Mouse (Mus musculus): ENCODE data around the gene Klhl13. TPM values are rescaled to one million over a fixed set of nuclear protein-coding genes. Genes with fewer than 3 reads are reported as not detected.

Gene Klhl13
- total RNA-seq (2022) = 10 to 100 TPM; 18.6 to 25.8 (median 22.7) TPM

DNA sequence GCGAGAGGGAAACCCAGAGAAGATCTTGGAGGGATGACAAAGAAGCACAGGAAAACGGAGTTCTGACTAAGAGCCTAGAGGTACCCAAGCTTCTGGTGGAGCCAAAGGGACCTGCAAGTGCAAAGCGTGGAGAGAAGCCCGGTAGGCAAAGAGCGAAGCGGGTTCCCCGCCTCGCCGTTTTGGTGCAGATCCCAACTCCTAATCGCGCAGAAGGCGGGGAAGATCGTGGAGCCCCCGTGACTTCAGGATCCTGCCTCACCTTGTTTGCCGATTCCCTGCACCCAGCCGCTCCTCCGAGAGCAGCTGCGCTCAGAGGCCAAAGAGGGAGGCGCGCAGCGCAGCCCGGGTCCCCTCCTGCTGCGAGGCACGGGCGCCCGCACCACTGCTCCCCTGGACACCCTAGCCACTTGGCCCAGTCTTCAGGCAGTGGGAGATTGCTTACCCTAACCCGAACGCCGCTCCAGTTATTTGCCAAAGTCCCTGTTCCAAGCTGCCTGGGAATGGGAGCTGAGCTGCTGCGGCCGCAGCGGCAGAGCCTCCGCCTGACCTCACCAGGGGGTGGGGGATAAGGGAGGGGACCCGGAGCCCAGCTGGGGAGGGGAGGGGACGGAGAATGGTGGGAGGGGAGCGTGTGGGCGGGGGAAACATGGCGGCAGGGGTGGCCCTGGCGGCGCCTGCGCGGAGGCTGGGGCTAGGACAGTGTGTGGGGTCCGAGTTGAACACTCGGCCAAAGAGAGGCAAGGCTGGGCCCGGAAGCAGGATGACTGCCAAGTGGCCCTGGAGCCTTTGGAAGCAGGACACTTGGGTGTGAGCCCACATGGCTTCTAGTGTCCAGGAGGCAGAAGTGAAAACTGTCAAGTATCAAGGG lies at the start of gene Klhl13:
TSS of gene Klhl13 (minus strand) at position 569 of the 868 bp plus-strand sequence.
- DNase-seq = peak; percentile 28

DNA sequence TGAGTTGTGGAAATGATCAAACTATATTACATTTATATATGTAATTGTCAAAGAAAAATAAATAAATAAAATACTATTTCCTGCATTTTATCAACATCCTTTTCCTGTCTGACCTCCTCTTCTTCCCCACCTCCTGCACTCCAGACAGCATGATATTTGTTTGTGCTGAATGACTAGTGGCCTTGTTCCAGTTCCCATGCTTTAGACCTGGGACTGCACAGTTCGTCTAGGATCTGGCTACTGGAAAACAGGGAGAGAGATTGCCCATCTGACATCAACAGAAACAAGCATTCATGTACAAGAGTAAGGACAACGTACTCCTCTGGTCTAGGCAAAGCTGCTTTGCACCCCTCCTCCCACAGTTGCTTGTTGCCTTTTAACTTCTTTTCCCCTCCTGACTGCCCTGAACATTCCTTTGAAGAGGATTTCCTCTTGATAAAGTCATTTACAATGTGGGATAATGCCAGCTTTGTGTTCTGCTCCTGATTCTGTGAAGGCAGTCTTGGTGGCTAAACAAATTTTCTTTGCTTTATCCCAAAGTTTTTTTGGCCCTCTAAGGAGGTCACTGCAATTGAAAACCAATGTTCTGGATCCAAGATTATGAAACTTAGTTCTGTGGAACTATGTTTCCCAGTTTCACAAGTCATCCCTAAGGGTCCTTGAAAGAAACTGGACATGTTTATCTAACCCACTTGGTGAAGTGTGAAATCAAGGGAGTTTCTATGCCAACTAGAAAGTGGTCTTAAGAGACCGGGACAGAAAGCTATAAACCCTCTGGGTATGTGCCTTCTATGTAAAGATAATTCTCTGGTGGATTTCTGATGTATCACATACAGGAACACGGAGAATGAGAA lies 44.6 kb upstream of the Klhl13 start:
- DNase-seq = no peak

DNA sequence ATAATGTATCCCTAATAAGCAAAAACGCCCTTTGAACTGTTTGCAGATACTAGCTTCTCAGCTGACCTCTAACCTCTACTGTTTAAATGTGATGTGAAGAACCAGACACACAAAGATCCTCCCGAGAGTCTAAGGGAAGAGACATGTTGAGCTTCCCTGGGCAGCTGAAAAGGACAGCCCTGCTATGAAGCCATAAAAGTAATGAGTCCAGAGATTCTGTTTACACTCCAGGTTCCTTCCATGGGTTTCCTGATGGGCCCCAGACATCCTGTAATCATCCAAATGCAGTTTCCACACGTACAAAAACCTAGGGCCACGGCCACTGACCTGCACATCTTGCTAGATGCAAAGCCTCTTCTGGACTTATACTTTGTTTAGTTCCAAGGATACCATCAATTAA lies 23.8 kb upstream of the Klhl13 start:
- DNase-seq = no peak

DNA sequence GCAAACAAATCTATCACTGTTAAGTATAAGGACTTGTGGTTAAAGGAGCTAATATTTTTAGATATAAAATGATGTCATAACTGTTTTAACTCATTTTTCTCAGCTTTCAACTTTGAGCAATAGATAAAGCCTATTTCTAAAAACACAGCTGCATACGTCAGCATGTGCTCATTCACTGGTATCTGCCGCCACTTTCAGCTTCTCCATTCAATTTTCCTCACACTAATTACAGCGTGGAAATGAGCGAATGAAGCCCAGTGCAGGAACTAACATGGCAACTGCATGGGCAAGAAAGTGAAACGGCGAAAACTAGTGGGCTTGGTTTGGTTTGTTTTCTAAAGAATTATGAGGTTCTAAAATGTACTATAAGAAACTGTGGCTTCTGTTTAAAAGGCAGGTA lies 1.4 kb downstream of the Klhl13 start:
- DNase-seq = no peak

DNA sequence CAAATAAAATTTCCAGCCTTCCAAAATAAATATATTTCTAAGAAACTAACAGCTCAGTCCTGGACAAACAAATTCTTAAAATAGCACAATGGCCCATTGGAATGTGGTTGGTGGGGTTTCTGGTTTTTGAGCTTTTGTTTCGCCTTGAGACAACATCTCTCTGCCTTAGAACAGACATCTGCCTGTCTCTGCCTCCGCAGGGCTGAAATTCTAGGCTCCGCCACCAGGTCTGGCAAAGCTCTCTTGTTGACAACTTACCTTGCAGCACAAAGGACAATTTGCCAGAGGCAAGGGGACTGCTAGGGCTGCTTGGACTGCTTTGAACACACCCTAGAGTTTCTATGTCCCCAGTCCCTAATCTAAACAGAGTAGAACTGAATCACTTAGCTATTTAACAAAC lies 4.4 kb downstream of the Klhl13 start:
- no peak for DNase-seq

DNA sequence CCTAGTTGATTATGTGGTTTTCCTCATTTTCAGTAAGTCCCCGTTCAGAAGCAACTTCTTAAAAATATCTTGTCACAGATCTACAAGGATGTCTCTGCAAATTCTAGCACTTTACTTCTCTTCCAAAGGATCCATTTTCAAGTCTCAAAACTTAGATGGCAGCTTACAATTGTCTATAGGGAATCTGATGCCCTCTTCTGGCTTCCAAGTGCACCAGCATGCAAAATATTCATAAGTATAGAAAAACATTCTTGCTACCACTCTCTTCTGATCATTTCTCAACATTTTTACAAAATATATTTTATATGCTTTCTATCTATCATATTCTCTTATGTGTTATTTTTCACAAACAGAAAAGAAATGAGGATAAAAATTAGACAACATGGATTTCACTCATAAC lies 14.8 kb downstream of the Klhl13 start:
- DNase-seq = no peak

DNA sequence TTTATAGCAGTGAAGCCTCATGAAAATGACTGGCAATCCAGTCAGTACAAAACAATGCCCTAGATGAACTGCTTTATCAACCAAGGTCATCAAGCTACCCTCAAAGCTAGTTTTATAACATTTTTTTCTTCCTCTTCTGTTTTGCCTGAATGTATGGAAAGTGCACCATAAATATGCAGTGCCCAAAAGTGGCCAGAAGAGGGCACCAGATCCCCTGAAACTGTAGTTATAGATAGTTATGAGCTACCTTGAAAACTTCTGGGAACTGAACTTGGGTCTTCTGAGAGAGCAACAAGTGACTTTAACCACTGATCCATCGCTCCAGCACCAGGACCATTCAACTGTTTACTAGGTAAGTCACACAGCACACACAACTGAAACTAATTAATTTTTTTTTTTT lies 36.8 kb downstream of the Klhl13 start:
- DNase-seq = no peak

DNA sequence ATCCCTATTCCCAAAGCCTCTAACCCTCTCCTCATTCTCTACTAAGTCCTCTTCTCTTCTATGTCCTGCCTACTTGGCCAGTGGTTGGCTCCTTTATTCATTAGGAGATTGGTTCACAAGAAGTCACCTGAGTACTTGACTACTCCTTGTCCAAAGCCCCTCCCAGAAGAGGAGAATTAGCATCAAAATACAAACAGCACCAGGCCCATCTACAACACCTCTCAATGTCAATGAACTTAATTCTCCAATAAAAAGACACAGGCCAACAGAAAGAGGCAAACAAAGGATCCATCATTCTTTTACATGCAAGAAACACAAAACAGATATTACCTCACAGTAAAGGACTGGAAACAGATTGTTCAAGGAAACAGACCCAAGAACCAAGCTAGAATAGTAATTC lies 46.0 kb downstream of the Klhl13 start:
- DNase-seq = no peak

DNA sequence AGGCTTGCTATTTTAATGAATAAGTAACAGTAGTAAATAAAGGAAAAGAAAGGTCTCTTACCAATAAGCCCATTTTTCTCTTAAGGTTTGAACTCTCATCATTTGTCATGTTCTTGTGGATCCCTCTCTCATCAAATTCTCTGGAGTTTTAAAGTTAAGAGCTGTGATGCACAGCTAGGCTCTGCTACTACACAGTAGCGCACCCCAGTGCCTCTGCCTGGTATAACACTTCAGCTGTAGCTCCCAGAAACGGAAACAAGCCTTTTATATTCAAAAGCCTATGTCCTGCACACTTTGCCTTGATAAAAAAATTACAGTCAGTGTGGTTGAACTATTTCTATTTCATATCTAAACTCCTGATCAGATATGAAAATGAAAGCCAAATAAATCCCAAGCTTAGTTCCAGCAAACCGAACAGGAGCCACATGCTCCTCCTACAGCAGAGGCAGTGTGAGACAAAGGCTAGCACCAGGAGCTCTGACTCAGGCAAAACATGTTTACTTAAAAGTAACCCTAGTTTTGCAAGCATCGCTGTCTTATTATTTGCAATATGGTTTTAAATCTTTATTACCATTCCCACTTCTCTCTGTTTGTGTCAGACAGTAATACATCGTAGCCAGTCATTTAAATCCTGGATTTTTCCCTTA lies 68.8 kb downstream of the Klhl13 start:
- peak; percentile 2 for DNase-seq

DNA sequence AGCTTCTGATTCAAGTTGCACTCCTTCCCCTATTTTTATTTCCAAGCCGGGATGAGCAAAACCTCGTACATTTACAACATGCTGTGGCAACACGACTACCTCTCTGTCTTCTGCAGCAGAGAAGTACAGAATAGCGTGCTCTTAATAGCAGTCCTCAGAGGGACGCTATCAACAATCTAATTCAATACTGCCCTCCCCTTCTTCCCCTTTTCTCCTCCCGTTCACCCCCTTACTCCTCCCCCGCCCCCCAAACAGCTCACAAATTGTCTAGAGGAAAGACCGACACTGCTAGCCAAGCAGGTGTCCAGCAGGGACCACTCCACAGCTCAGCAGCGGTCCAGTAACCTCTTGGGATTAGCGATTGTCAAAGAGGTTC lies 79.5 kb downstream of the Klhl13 start:
- DNase-seq = no peak

DNA sequence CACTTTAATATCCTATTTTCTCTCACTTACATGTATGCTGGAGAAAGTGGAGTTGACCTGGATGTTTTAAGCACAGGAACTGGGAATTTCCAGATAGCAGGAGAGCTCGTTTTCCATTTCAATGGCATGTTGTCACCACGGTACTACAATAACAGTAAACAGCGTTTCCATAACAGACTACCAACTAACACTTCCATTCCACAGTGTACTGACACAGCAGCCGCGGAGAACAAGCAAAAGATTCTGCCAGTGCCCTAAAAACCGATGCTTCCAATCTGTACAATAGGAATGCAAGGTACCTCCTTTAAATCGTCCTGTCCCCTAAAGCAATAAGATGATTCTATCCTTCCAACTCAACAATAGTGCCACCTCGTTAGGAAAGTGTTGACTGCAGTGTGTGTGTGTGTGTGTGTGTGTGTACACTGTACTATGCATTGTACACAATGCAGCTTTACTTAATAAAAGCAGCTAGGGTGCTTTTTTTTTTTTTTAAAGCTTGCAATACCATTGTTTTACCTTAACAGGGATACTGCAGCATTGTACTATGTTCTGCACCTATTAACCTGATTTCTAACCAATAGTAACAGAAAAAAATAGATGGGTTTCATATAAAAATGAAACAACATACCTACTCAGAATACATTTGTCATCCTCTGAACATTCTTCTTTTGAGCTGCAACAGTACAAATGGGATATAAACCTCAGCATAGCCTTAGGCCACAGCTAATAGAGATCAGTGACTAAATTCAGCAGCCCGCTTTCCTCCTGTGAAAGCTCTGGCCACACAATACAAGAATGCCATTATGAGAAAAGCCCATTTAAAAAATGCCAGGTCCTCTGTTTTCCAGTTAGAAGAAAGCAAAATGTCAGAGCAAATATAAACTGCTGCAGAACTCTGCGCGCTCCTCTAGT lies 80.1 kb downstream of the Klhl13 start:
- no peak for DNase-seq

DNA sequence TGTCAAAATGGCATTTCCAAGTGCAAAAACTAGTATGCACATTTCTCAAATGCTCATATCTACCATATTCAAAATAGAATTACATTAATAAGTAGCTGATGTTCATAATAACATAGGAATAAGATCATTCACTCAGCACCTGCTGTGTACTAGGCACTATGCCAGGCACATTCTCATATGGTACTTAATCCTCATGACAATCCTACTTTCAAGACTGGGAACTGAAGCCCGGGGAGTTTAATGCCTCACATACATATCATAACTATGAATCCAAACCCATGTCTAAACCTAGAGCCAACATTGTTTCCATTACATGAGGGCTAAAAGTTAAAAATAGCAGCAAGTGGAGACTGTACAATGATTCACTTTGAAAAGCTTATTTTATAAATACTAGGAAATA lies 97.3 kb downstream of the Klhl13 start:
- no peak for DNase-seq

DNA sequence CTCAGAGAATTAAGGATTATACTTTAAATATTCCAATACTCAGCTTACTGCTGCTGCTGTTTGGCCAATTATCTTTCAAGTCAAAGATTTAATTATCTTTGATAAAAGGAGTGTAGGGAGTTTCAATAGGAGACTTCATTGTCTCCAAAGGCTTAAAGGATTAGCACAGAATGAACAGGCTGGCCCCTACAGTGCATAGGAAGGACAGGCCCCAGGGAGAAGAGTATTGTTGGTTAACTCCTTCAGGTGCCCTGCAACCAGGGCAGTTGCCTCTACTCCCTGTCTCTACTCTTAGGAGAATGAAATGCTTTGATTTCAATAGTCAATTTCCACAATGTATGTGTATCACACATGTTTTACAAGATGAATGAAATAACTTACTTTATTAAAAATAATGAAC lies 116.1 kb downstream of the Klhl13 start:
- DNase-seq = no peak
